Mouse (Mus musculus) layer of hippocampus, adult 2 months (tissue): ENCODE data around the gene Plcb4. TPM values are rescaled to one million over a fixed set of nuclear protein-coding genes. Genes with fewer than 3 reads are reported as not detected.

Experiments
- DNase-seq, 2 experiments: peaks; one replicate each; pipeline ENCODE4 v3.0.0; 2022; ENCODE audit warnings: low spot score in 2 of 2
- H3K27ac ChIP-seq: fragments of 200-600 bp; 2 replicates; pipeline ENCODE4 v1.8.1; 2022
- H3K4me3 ChIP-seq: fragments of 200-600 bp; 2 replicates; pipeline ENCODE4 v1.8.1; 2022; ENCODE audit warnings: mild to moderate bottlenecking
- CTCF ChIP-seq: fragments of 200-600 bp; conservative IDR thresholded peaks from 2 replicates; pipeline ENCODE4 v1.8.1; 2022; ENCODE audit warnings: antibody characterized with exemption, mild to moderate bottlenecking, moderate library complexity
- total RNA-seq, 2 experiments: library from RNA; stranded (reverse); gene quantifications; 2 replicates each; pipeline ENCODE4 v1.2.3; 2021

The Plcb4 gene
- total RNA-seq, 2 experiments from 2014 or later = 20.9 to 21.0 TPM

- no peak for TF ChIP-seq CTCF
- DNase-seq = no peak
- no peak overlapping the region for H3K4me3 ChIP-seq
- H3K27ac ChIP-seq = no peak overlapping the region
Observed at GRCm38 (mm10) chr2:135796684-135797083, 137.9 kb downstream of the Plcb4 start.

DNA sequence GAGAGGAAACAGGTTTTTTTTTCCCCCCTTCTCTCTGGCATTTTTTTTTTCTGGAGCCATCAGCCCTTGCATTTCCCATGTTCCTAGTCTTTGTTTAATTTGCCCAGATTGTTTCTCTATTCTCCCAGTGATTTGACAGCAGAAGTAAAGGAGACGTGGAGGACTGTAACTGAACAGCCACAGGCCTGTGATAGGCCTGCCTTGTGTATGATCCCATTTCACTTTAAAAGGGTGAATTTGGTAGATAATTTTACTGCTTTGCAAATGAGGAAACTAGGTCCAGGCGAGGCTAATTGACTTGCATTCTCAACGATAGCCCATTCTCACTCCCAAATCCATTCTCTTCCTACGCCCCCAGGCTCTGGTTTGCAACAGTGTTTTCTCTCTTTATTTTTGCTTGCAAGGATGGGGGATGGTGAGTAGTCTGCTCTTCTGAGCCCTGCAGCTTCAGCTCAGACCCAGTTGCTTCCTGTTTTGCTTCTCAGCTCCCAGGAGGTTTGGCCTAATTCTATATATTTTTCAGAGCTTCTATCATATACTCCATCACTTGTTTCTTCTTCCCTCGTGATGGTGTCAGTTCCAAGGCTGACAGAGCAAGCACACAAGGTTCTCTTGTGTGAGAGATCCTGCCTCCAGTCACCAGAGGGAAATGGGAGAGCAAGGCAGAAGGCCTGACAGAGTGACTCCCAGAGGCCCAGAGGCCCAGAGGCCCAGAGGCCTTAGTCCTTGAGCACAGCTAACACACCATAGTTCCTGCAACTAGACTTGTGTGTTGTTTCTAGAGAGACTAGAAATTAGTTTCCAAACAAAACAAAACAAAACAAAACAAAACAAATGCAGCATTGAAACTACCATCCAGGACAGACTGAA lies 139.1 kb downstream of the Plcb4 start:
- no peak for TF ChIP-seq CTCF
- no peak for DNase-seq
- no peak overlapping the region for H3K4me3 ChIP-seq
- peak overlapping the region; percentile 66 for H3K27ac ChIP-seq

DNA sequence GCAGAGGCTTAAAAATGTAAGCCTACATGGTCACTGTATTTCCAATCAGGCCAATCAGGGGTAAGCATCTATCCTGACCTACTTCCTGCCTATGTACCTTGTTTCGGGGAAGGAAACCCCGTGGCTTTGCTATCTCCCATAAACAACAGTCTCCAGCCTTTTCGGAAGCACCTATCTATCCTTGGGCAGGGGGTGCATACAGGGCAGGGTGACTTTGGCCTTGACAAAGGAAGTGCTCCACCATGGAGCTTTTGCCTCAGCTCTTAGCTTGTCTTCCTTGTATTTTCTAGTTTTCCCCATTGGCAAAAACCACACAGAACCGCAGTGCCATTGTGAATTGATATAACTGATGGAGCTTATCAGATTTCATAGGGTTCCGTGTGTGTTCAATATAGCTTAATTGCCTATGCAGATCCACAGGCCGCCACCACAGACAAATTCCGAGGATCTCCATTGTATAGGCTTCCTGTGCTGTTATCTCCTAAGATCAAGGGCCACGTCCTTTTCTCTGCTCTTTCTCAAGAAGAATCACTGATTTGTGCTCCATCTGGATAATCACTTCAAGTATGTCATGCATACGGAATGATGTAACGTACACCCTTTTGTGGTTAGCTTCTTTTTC lies 140.4 kb downstream of the Plcb4 start:
- H3K27ac ChIP-seq = no peak overlapping the region
- no peak for TF ChIP-seq CTCF
- no peak for DNase-seq
- H3K4me3 ChIP-seq = no peak overlapping the region

DNA sequence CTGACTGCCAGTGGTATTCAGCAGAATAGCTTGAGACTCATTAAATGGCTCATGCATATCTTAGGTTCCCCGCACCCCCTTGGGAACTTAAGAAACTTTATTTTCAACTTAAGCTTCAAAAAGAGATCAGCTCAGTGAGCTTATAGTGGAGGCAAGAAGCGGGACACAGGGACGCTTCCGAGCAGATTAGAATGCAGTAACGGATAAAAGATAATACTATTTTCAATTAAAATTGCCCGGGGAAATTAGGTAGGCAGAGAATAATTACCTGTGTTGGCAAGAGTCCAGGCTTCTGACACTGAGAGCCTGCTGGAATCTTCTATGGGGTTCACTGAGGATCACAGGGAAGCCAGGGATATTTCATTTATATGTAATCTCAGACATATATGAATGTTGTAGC lies 141.6 kb downstream of the Plcb4 start:
- H3K27ac ChIP-seq = no peak overlapping the region
- TF ChIP-seq CTCF = no peak

GRCm38 (mm10) chr2:135802878-135803450 lies 144.2 kb downstream of the Plcb4 start:
- H3K27ac ChIP-seq = no peak overlapping the region
- no peak for TF ChIP-seq CTCF
- no peak for DNase-seq
- no peak overlapping the region for H3K4me3 ChIP-seq

More for the DNA sequence above, 141.6 kb downstream of the Plcb4 start:
- no peak for DNase-seq
- H3K4me3 ChIP-seq = no peak overlapping the region

DNA sequence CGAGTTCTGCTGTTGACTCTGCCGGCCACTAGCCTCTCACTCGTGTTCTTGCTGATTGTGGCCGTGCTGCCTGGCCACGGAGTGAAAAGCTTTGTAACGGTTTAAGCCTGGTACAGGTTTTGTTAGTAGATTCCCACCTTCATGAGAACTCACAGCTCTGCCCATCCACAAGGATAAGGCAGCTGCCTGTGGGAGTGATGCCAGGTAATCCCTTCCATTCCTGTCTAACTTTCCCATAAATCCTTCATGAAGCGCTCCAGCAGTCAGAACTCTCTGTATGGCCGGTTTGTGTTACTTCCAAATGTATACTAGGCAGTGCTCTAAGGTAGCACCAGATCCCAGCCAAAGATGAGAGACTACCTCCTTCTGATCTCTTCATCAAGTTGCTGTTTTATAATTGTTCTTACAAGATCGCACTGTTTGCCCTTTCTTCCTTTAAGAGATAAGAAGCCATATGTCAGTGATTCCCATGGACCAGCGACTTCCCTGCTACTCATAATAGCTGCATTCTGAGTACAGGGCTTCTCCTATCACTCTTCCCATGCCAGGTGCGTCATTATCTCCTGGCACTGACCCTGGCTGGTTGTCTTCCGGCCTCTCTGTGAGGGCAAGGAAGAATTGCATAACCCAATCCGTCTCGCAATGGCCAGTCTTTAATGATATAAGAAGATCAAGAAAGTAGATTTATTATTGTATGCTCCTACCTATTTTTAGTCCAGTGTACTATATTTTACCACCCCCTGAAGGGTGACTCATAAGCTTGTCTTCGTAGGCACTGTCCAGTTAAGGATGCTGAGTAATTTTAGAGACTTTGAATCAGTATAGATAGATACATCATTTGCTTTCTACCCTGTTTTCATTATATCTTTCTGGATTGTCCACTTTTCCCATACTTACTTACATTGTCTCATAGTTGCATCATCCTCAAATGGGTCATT lies 147.2 kb downstream of the Plcb4 start:
- Histone ChIP-seq H3K27ac (no peak overlapping the region), H3K4me3 (no peak overlapping the region)
- DNase-seq = no peak
- TF ChIP-seq CTCF = no peak

DNA sequence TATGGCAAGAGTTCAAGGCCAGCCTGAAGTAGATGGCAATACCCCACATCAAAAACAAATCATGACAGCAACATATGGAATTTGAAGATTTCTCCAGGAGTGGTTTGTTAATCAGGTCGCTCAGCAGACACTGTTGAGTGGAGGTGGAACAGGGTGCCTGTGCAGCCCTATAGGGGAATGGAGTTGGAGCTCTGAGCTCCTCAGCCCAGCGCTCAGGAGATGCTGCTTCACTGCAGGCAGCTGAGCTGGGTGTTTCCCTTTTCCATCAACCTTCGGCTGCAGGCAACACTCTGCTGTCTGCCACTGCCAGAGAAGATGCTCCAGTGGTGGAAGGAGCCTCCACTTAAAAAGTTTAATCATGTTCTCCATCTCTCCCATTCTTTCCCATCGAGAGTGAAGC lies 149.5 kb downstream of the Plcb4 start:
- H3K4me3 ChIP-seq = no peak overlapping the region
- no peak for DNase-seq
- no peak for TF ChIP-seq CTCF
- no peak overlapping the region for H3K27ac ChIP-seq

GRCm38 (mm10) chr2:135810841-135811240 lies 152.0 kb downstream of the Plcb4 start:
- no peak for TF ChIP-seq CTCF
- no peak overlapping the region for H3K27ac ChIP-seq

GRCm38 (mm10) chr2:135811453-135812101 lies 152.8 kb downstream of the Plcb4 start:
- Histone ChIP-seq H3K4me3 (no peak overlapping the region), H3K27ac (no peak overlapping the region)
- no peak for TF ChIP-seq CTCF
- DNase-seq = no peak

More at GRCm38 (mm10) chr2:135810841-135811240, 152.0 kb downstream of the Plcb4 start:
- H3K4me3 ChIP-seq = no peak overlapping the region
- no peak for DNase-seq

DNA sequence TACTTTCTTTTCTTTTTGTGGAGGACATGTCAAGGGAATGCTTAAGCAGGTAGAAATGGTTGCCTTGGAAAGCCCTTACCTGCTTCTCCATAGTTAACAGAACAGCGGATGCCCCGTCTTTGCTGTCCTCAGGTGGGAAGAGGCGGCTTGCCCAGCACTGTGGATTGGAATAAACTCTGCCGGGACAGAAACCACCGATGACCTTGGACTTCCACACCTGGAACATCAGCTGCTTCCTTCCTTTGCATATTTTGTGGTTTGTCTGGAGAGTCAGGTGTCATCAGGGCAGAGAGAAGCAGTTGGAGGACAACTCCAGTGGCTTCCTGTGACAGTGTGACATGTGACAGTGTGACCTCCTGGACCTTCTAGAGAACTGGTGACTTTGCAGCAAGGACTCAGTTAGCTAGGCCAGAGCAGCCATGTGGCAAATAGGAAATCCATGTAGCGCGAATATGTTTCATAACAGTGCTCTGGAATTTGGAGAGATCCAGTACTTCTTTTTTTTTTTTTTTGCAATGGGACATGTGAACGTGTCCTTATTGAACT lies 154.0 kb downstream of the Plcb4 start:
- TF ChIP-seq CTCF = no peak
- Histone ChIP-seq H3K27ac (no peak overlapping the region), H3K4me3 (no peak overlapping the region)
- no peak for DNase-seq

DNA sequence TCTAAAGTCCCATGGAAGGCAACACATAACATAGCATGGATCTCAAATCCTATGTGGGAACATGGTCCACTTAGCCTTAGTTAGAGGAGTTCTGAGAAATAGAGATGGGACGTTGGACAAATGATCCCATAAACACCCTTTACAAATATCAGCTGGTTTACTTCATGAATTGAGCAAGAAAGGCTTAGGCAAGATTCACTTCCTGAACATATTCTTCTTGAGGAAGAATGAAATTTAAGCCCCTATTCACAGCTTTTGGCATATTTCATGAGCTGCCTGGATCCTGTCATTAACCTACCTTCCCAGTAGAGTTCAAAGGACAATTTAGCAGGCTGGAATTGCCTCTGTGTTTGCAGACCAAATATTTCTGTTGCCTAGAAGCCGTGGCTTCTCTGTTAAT lies 161.9 kb downstream of the Plcb4 start:
- no peak for DNase-seq
- H3K27ac ChIP-seq = no peak overlapping the region
- no peak overlapping the region for H3K4me3 ChIP-seq
- no peak for TF ChIP-seq CTCF

- TF ChIP-seq CTCF = no peak
- H3K4me3 ChIP-seq = no peak overlapping the region
- H3K27ac ChIP-seq = no peak overlapping the region
- DNase-seq = no peak
Observed at GRCm38 (mm10) chr2:135823690-135824089, 164.9 kb downstream of the Plcb4 start.
